Mouse (Mus musculus) CH12.LX (cell line): ENCODE data around the gene Arpc3.

Experiments
- CTCF ChIP-seq, 2 experiments: IDR thresholded peaks in 1 of 2; conservative IDR thresholded peaks in 1 of 2; 2 replicates each; pipeline ENCODE4 v1.5.1; 2011 to 2012; ENCODE audit warnings: low read depth in 2 of 2, low read length in 2 of 2, improper control_type of control experiment in 1 of 2, inconsistent platforms in 1 of 2, mild to moderate bottlenecking in 1 of 2, moderate library complexity in 1 of 2
- MAFK ChIP-seq: IDR thresholded peaks from 2 replicates; pipeline ENCODE4 v1.6.1; 2011; ENCODE audit warnings: low read length, improper control_type of control experiment; ENCODE audit not compliant: insufficient replicate concordance
- NELFE ChIP-seq: IDR thresholded peaks from 2 replicates; pipeline ENCODE4 v1.6.1; 2011; ENCODE audit warnings: low read depth, low read length, improper control_type of control experiment
- NRF1 ChIP-seq: IDR thresholded peaks from 2 replicates; pipeline ENCODE4 v1.6.1; 2014; ENCODE audit warnings: low read depth, mild to moderate bottlenecking, inconsistent platforms, low read length, improper control_type of control experiment, moderate library complexity
- POLR2A ChIP-seq: IDR thresholded peaks from 2 replicates; pipeline ENCODE4 v1.6.1; 2011; ENCODE audit warnings: low read depth, mild to moderate bottlenecking, improper control_type of control experiment, low read length
- SMC3 ChIP-seq: IDR thresholded peaks from 2 replicates; pipeline ENCODE4 v1.6.1; 2011; ENCODE audit warnings: low read depth, low read length, improper control_type of control experiment
- ZC3H11A ChIP-seq: IDR thresholded peaks from 2 replicates; pipeline ENCODE4 v1.6.1; 2012; ENCODE audit warnings: low read depth, mild to moderate bottlenecking, inconsistent platforms, low read length, improper control_type of control experiment
- ZMIZ1 ChIP-seq: IDR thresholded peaks from 2 replicates; pipeline ENCODE4 v1.6.1; 2012; ENCODE audit warnings: low read depth, mild to moderate bottlenecking, inconsistent platforms, low read length, improper control_type of control experiment

DNA sequence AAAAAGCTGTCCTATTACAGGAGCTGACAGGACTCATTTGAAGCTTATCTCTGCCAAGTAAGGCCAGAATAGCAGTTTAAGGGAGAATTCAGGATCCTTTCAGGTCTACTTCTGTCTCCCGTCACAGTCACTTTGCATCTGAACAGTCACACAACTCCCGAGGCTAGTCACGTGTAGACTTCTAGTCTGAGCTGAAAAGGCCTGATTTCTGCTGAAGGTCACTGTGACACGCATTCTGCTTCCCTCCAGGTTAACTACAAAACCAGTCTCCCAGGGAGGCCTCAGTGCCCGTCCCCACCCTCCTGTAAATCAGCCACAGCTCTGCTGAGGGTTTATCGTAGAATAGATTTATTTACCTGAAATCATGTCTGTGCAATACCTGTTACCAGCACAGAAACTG is 61.5 kb downstream of the Arpc3 start:
- no peak for TF ChIP-seq CTCF (conservative IDR thresholded peaks at IDR 0.05 in 1 of 2, IDR thresholded peaks at IDR 0.05 in 1 of 2; ENCODE audit: low read depth in 2 of 2, low read length in 2 of 2)
- no peak for TF ChIP-seq NELFE
- TF ChIP-seq ZMIZ1: no peak
- no peak for TF ChIP-seq SMC3
- TF ChIP-seq ZC3H11A: no peak
- TF ChIP-seq NRF1: no peak
- TF ChIP-seq MAFK: no peak
- TF ChIP-seq POLR2A: no peak
